Mouse (Mus musculus): ENCODE results near the gene Gpr153. TPM values are rescaled to one million over a fixed set of nuclear protein-coding genes. Genes with fewer than 3 reads are reported as not detected.

Gpr153 gene
- polyA plus RNA-seq, 1 experiment from 2014 or later = 6.6 TPM

DNA sequence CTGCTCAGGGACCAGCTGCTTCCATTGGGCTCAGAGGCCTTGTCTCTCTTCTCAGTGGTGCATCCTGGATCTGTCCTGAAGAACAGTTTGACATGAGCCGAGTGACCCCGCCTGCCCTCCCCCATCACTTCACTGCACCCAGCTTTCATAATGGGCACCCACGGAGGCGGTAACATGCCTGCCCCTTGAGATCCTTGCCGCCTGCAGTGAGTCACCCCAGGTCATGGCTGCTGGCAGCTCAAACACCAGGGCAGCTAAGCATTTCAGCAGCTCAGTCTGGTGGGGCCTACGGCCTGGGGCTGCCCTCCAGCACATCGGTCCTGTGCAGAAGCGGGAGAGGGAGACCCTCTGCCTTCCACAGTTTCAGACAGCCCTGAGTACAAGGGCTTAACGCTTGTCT, 33.5 kb downstream of the Gpr153 start:
- Histone ChIP-seq H3K4me3 (ENCODE audit: low read depth, low read length) (no peak overlapping the region), H3K4me2 (ENCODE audit: low read depth, low read length, severe bottlenecking) (no peak overlapping the region), H3K36me3 (ENCODE audit: control insufficient read depth, insufficient read depth, low read length) (no peaks in the 10 kb centered on the region; the same call in 1 of the 2 replicates), H3K9ac (ENCODE audit: low read length) (no peak overlapping the region), H3K27me3 (ENCODE audit: control insufficient read depth, insufficient read depth, low read length) (peaks cover 16% of the 10 kb centered on the region), H3K9me3 (ENCODE audit: control insufficient read depth, low read length) (no peaks in the 10 kb centered on the region), H3K27ac (ENCODE audit: low read depth, low read length) (no peak overlapping the region), H3K4me1 (replicated peaks; ENCODE audit: control insufficient read depth, insufficient read depth, low read length) (0 out of 2 replicates have a peak, but pooled peaks cover 4% of the 10 kb centered on the region)
- 82% methylated on average over 9 of the region's 9 CpGs for WGBS
- DNase-seq (ENCODE audit: low spot score) (no peak), ATAC-seq (replicated peaks; ENCODE audit: low FRiP score) (no peak)

DNA sequence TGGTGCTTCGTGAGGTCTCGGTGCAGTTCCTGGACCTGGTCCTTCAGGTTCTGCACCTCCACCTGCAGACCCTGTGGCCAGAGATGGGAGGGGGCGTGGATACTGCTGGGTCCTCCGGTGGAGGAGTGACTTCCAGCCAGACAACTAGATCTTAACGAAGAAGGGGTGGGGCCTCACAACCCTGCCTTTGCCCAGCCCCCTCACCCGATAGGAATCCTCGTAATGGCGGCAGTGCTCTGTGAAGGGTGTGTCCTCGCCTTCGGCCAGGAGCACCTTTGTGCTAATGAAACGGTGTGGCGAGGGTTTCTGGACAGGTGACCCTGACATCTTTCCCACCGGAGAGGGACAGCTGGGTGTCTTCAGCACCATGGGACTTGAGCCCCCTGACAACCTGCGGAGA, 38.2 kb downstream of the Gpr153 start:
- WGBS = 3% methylated on average over 14 of the region's 14 CpGs
- H3K9ac ChIP-seq (ENCODE audit: low read length) = no peak overlapping the region
- H3K4me1 ChIP-seq (replicated peaks; ENCODE audit: control insufficient read depth, insufficient read depth, low read length) = peaks cover 11% of the 10 kb centered on the region; the same call in 1 of the 2 replicates
- DNase-seq (ENCODE audit: low spot score) = no peak
- ATAC-seq (replicated peaks; ENCODE audit: low FRiP score) = no peak
- H3K9me3 ChIP-seq (ENCODE audit: control insufficient read depth, low read length) = no peaks in the 10 kb centered on the region
- peaks cover 62% of the 10 kb centered on the region for H3K27me3 ChIP-seq (ENCODE audit: control insufficient read depth, insufficient read depth, low read length)
- H3K36me3 ChIP-seq (ENCODE audit: control insufficient read depth, insufficient read depth, low read length) = no peaks in the 10 kb centered on the region
- no peak overlapping the region for H3K4me2 ChIP-seq (ENCODE audit: low read depth, low read length, severe bottlenecking)
- H3K27ac ChIP-seq (ENCODE audit: low read depth, low read length) = no peak overlapping the region
- H3K4me3 ChIP-seq (ENCODE audit: low read depth, low read length) = no peak overlapping the region

DNA sequence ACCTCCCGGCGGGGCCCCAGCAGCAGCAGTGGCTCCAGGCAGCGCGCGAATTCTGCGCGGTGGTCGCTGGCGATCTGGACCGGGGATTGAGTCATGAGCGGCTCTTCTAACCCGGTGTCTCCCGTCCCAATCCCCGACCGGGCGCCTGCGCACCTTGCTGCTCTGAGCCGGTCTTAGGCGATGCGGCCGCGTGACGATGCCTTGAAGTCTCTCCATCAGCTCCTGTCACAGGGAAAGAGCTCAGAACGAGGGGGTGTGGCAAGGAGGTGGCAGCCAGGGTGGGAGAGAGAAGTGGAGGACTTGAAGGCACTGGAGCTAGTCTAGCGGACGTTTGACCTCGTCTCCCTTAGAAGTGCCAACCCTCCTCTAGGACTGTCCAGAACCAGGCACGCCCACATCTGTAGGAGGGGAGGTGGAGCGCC, 39.2 kb downstream of the Gpr153 start:
- peaks cover 73% of the 10 kb centered on the region for H3K27me3 ChIP-seq (ENCODE audit: control insufficient read depth, insufficient read depth, low read length)
- peak overlapping the region; percentile 49 for H3K4me2 ChIP-seq (ENCODE audit: low read depth, low read length, severe bottlenecking)
- peaks cover 11% of the 10 kb centered on the region; the same call in 1 of the 2 replicates for H3K4me1 ChIP-seq (replicated peaks; ENCODE audit: control insufficient read depth, insufficient read depth, low read length)
- H3K9me3 ChIP-seq (ENCODE audit: control insufficient read depth, low read length) = no peaks in the 10 kb centered on the region
- H3K27ac ChIP-seq (ENCODE audit: low read depth, low read length) = no peak overlapping the region
- peak overlapping the region; percentile 21 for H3K4me3 ChIP-seq (ENCODE audit: low read depth, low read length)
- no peaks in the 10 kb centered on the region for H3K36me3 ChIP-seq (ENCODE audit: control insufficient read depth, insufficient read depth, low read length)
- DNase-seq (ENCODE audit: low spot score) (peak; percentile 74), ATAC-seq (replicated peaks; ENCODE audit: low FRiP score) (peak; percentile 28; the same call in 1 of the 2 replicates)
- no peak overlapping the region; the same call in 1 of the 2 replicates for H3K9ac ChIP-seq (ENCODE audit: low read length)
- under 1% methylated on average over 29 of the region's 29 CpGs for WGBS

DNA sequence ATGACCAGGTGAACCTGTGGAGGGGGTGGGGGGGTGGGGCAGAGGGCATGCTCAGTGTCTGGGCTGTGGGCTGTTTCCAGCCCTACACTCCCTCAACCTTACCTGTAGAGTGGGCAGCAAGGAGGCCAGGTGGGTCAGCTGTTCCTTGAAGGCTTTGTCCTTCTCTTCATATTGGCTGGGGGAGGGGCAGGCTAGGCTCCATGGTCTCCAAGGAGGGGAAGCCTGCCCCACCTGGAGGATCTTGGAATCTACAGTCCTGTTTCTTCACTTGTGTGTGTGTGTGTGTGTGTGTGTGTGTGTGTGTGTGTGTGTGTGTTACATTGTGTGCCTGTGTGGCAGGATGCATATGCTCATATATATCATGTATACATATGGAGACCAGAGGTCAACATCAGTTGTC, 39.9 kb downstream of the Gpr153 start:
- DNase-seq (ENCODE audit: low spot score) (no peak), ATAC-seq (replicated peaks; ENCODE audit: low FRiP score) (no peak)
- peaks cover 11% of the 10 kb centered on the region; the same call in 1 of the 2 replicates for H3K4me1 ChIP-seq (replicated peaks; ENCODE audit: control insufficient read depth, insufficient read depth, low read length)
- no peak overlapping the region for H3K9ac ChIP-seq (ENCODE audit: low read length)
- peaks cover 75% of the 10 kb centered on the region for H3K27me3 ChIP-seq (ENCODE audit: control insufficient read depth, insufficient read depth, low read length)
- H3K36me3 ChIP-seq (ENCODE audit: control insufficient read depth, insufficient read depth, low read length) = no peaks in the 10 kb centered on the region
- no peak overlapping the region for H3K4me2 ChIP-seq (ENCODE audit: low read depth, low read length, severe bottlenecking)
- no peak overlapping the region for H3K4me3 ChIP-seq (ENCODE audit: low read depth, low read length)
- no peaks in the 10 kb centered on the region for H3K9me3 ChIP-seq (ENCODE audit: control insufficient read depth, low read length)
- H3K27ac ChIP-seq (ENCODE audit: low read depth, low read length) = no peak overlapping the region

DNA sequence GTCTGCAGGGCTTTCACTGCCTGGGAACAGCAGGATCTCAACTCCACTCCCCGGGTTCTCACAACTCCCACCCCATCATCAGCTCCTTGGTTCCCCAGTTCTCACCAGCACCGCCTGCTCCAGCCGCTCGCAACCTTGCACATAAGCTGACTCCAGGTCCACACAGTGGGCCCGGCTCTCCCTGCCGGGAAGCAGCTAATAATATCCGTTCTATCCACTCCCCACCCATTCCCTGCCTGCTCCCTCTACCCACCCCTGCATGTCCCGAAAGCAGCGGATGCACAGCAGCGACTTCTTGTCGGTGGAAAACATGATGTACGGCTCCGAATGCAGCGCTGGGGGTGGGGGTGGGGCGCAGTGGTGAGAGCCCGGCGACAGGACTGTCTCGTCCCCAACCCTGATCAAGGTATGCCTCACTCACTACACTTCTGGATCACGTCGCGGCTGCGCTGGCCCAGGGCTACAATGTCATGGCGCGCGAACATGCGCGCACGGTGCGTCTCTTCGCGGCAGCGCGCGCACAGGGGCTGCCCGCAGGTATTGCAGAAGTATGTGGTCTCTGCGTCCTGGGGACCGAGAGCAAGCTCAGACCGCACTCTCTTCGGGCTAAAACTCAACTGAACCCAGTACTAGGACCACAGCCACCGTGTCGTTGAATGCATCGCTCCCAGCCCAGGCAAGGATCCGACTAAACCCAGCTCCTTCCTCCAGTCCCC, 41.6 kb downstream of the Gpr153 start:
- no peak overlapping the region for H3K27ac ChIP-seq (ENCODE audit: low read depth, low read length)
- WGBS = under 1% methylated on average over 43 of the region's 43 CpGs
- H3K9me3 ChIP-seq (ENCODE audit: control insufficient read depth, low read length) = no peaks in the 10 kb centered on the region
- ATAC-seq (replicated peaks; ENCODE audit: low FRiP score) (no peak), DNase-seq (ENCODE audit: low spot score) (no peak)
- no peaks in the 10 kb centered on the region for H3K36me3 ChIP-seq (ENCODE audit: control insufficient read depth, insufficient read depth, low read length)
- H3K4me1 ChIP-seq (replicated peaks; ENCODE audit: control insufficient read depth, insufficient read depth, low read length) = peaks cover 11% of the 10 kb centered on the region; the same call in 1 of the 2 replicates
- no peak overlapping the region; the same call in 1 of the 2 replicates for H3K4me3 ChIP-seq (ENCODE audit: low read depth, low read length)
- 0 out of 2 replicates have a peak overlapping the region, but pooled peaks have one; percentile 26 for H3K4me2 ChIP-seq (ENCODE audit: low read depth, low read length, severe bottlenecking)
- no peak overlapping the region for H3K9ac ChIP-seq (ENCODE audit: low read length)
- peaks cover 75% of the 10 kb centered on the region for H3K27me3 ChIP-seq (ENCODE audit: control insufficient read depth, insufficient read depth, low read length)

DNA sequence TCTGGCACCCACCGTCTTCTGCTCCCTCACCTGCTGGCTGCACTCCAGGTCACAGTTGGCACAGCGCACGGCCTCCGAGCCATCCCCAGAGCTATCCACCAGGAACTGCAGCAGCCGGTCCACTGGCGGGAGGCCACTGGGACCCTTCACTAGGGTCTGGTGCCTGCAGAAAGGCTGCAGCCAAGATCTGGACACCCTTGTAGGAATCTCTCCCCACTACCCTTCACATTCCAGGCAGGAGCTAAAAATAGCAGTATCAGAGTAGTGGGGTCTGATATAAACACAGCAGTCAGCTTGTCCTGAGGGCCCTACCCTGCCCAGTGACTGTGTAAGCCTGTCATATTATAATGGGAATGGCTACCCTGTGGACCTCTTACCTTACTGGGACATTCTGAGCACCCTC, 43.6 kb downstream of the Gpr153 start:
- WGBS = 85% methylated on average over 6 of the region's 6 CpGs
- no peaks in the 10 kb centered on the region for H3K9me3 ChIP-seq (ENCODE audit: control insufficient read depth, low read length)
- H3K36me3 ChIP-seq (ENCODE audit: control insufficient read depth, insufficient read depth, low read length) = no peaks in the 10 kb centered on the region
- no peak overlapping the region for H3K9ac ChIP-seq (ENCODE audit: low read length)
- no peak for ATAC-seq (replicated peaks; ENCODE audit: low FRiP score)
- H3K27me3 ChIP-seq (ENCODE audit: control insufficient read depth, insufficient read depth, low read length) = peaks cover 58% of the 10 kb centered on the region
- no peak overlapping the region for H3K27ac ChIP-seq (ENCODE audit: low read depth, low read length)
- peaks cover 7% of the 10 kb centered on the region; the same call in 1 of the 2 replicates for H3K4me1 ChIP-seq (replicated peaks; ENCODE audit: control insufficient read depth, insufficient read depth, low read length)
- no peak overlapping the region for H3K4me3 ChIP-seq (ENCODE audit: low read depth, low read length)
- no peak overlapping the region for H3K4me2 ChIP-seq (ENCODE audit: low read depth, low read length, severe bottlenecking)
- DNase-seq (ENCODE audit: low spot score) = no peak

DNA sequence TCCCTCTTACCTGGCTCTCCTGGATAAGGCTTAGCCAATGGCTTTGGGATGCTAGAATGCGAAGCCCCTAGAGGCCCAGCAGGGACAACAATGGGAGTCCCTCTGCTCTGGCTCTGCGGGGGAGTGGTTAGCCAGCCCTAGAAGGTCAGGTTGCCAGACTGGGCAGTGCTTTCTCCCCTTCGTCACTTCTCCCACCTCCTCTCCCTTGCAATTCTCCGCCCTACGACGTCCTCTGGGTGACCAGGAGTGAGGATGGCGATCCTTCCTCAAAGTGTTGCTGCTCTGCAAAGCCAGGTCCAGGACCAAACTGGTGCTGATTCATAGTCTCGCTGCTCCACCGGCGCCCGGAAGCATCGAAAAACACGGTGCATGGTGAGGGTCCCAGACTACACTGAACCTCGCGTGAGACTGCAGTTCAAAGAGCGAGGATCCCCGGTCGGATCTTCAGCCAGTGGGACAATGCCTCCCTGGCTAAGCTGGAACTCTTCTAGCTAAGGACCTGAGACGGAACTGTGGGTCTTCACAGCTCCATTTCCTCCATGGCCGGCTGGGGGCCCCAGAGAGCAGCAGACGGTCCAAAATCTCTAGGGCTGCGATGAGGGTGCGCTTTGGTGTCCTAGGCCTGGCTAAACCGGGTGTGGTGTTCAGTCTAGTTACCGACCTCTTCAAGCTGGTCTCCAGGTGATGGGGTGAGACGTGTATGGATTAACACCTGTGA, 44.6 kb downstream of the Gpr153 start, which contains the start of gene Rnf207:
TSS of gene Rnf207 (minus strand) at position 477 of the 718 bp plus-strand sequence.
- Histone ChIP-seq H3K9me3 (ENCODE audit: control insufficient read depth, low read length) (no peaks in the 10 kb centered on the region), H3K9ac (ENCODE audit: low read length) (peak within 1 kb of the TSS; percentile 41), H3K27me3 (ENCODE audit: control insufficient read depth, insufficient read depth, low read length) (peaks cover 47% of the 10 kb centered on the region), H3K4me3 (ENCODE audit: low read depth, low read length) (0 out of 2 replicates have a peak within 1 kb of the TSS, but pooled peaks have one; percentile 7), H3K4me2 (ENCODE audit: low read depth, low read length, severe bottlenecking) (peak within 1 kb of the TSS; percentile 38; the same call in 1 of the 2 replicates), H3K36me3 (ENCODE audit: control insufficient read depth, insufficient read depth, low read length) (no peaks in the 10 kb centered on the region), H3K4me1 (replicated peaks; ENCODE audit: control insufficient read depth, insufficient read depth, low read length) (no peaks in the 10 kb centered on the region; the same call in 1 of the 2 replicates), H3K27ac (ENCODE audit: low read depth, low read length) (no peak within 1 kb of the TSS)
- DNase-seq (ENCODE audit: low spot score) (peak; percentile 74), ATAC-seq (replicated peaks; ENCODE audit: low FRiP score) (no peak)
- 2% methylated on average over 26 of the region's 26 CpGs for WGBS

DNA sequence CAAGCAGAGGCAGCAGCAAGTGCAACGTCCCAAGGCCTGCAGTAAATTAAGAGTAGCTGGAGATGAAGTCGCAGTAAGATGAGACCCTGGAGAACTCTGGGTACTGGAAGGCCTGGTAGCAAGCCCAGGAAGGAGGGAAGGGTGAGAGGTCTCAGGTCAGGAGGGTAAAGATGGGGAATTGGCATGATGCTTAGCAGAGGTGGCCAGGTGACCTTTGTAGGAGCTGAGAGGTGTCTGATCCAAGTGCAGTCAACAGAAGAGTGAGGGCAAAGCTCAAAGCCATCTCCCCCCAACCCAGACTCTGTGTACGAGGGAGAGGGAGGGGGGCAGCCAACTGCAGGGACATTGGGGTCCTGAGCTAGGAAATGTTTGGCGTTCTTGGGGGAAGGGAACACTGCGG, 47.4 kb downstream of the Gpr153 start:
- WGBS = 61% methylated on average over 5 of the region's 5 CpGs
- H3K9ac ChIP-seq (ENCODE audit: low read length) = no peak overlapping the region

More for the DNA sequence above, 47.4 kb downstream of the Gpr153 start:
- ATAC-seq (replicated peaks; ENCODE audit: low FRiP score) = no peak
- peaks cover under 1% of the 10 kb centered on the region; the same call in 1 of the 2 replicates for H3K4me1 ChIP-seq (replicated peaks; ENCODE audit: control insufficient read depth, insufficient read depth, low read length)
- DNase-seq (ENCODE audit: low spot score) = no peak
- H3K27me3 ChIP-seq (ENCODE audit: control insufficient read depth, insufficient read depth, low read length) = peaks cover 19% of the 10 kb centered on the region
- no peaks in the 10 kb centered on the region for H3K36me3 ChIP-seq (ENCODE audit: control insufficient read depth, insufficient read depth, low read length)
- no peak overlapping the region for H3K4me3 ChIP-seq (ENCODE audit: low read depth, low read length)
- H3K27ac ChIP-seq (ENCODE audit: low read depth, low read length) = no peak overlapping the region
- H3K9me3 ChIP-seq (ENCODE audit: control insufficient read depth, low read length) = no peaks in the 10 kb centered on the region
- no peak overlapping the region for H3K4me2 ChIP-seq (ENCODE audit: low read depth, low read length, severe bottlenecking)
